Mouse (Mus musculus) MEL (cell line): ENCODE data around the gene Tnfsf9. TPM values are rescaled to one million over a fixed set of nuclear protein-coding genes. Genes with fewer than 3 reads are reported as not detected.

Experiments used
- DNase-seq: peaks from one replicate; pipeline ENCODE4 v3.0.0; 2011; ENCODE audit warnings: low read depth, low spot score
- H3K27ac ChIP-seq: 2 replicates; pipeline ENCODE4 v1.5.1; 2012; ENCODE audit warnings: low read depth, mild to moderate bottlenecking, control low read depth, low read length, moderate library complexity; ENCODE audit not compliant: control insufficient read depth
- H3K27me3 ChIP-seq, 2 experiments: fragments of 150-350 bp in 1 of 2; sonication (generic) in 1 of 2; 2 replicates each; pipeline ENCODE4 v1.6.1; 2012; ENCODE audit warnings: low read length in 2 of 2, mild to moderate bottlenecking in 2 of 2, improper control_type of control experiment in 1 of 2, moderate library complexity in 1 of 2; ENCODE audit not compliant: insufficient read depth in 2 of 2, control insufficient read depth in 1 of 2
- H3K36me3 ChIP-seq, 2 experiments: 2 replicates each; pipeline ENCODE4 v1.6.1; 2012 to 2014; ENCODE audit warnings: low read length in 2 of 2, improper control_type of control experiment in 1 of 2, inconsistent platforms in 1 of 2, mild to moderate bottlenecking in 1 of 2; ENCODE audit not compliant: insufficient read depth in 2 of 2, control insufficient read depth in 1 of 2
- H3K4me1 ChIP-seq, 2 experiments: fragments of 150-350 bp in 1 of 2; sonication (generic) in 1 of 2; 2 replicates each; pipeline ENCODE4 v1.6.1; 2012; ENCODE audit warnings: low read length in 2 of 2, improper control_type of control experiment in 1 of 2, mild to moderate bottlenecking in 1 of 2; ENCODE audit not compliant: insufficient read depth in 2 of 2, control insufficient read depth in 1 of 2
- H3K4me3 ChIP-seq, 2 experiments: fragments of 150-350 bp in 1 of 2; sonication (generic) in 1 of 2; 2 replicates each; pipeline ENCODE4 v1.5.1; 2012; ENCODE audit warnings: low read depth in 2 of 2, low read length in 2 of 2, mild to moderate bottlenecking in 2 of 2, moderate library complexity in 2 of 2, control low read depth in 1 of 2, improper control_type of control experiment in 1 of 2; ENCODE audit not compliant: control insufficient read depth in 1 of 2, insufficient read depth in 1 of 2
- H3K79me2 ChIP-seq: 2 replicates; pipeline ENCODE4 v1.6.1; 2012; ENCODE audit warnings: mild to moderate bottlenecking, low read length, moderate library complexity; ENCODE audit not compliant: control insufficient read depth, poor library complexity, insufficient read depth
- H3K9ac ChIP-seq: 2 replicates; pipeline ENCODE4 v1.6.1; 2012; ENCODE audit warnings: low read depth, mild to moderate bottlenecking, control low read depth, low read length, moderate library complexity; ENCODE audit not compliant: control insufficient read depth, poor library complexity, severe bottlenecking
- H3K9me3 ChIP-seq: fragments of 150-350 bp; sonication (generic); replicated peaks from 2 replicates; pipeline ENCODE4 v1.6.1; 2012; ENCODE audit warnings: mild to moderate bottlenecking, low read length, improper control_type of control experiment, moderate library complexity; ENCODE audit not compliant: insufficient read depth
- CHD2 ChIP-seq: IDR thresholded peaks from 2 replicates; pipeline ENCODE4 v1.6.1; 2011; ENCODE audit warnings: low read length, improper control_type of control experiment
- CTCF ChIP-seq, 3 experiments: IDR thresholded peaks in 2 of 3; conservative IDR thresholded peaks in 1 of 3; 2 replicates each; pipeline ENCODE4 v1.5.1; 2011 to 2012; ENCODE audit warnings: low read length in 3 of 3, low read depth in 2 of 3, mild to moderate bottlenecking in 2 of 3, improper control_type of control experiment in 1 of 3, inconsistent platforms in 1 of 3, mixed read lengths in 1 of 3, moderate library complexity in 1 of 3; ENCODE audit not compliant: control insufficient read depth in 1 of 3, insufficient read depth in 1 of 3, poor library complexity in 1 of 3, severe bottlenecking in 1 of 3
- E2F4 ChIP-seq: IDR thresholded peaks from 2 replicates; pipeline ENCODE4 v1.6.1; 2011; ENCODE audit warnings: low read depth, low read length, improper control_type of control experiment, borderline replicate concordance
- GATA1 ChIP-seq: IDR thresholded peaks from 2 replicates; pipeline ENCODE4 v1.6.1; 2011; ENCODE audit warnings: low read depth, low read length, improper control_type of control experiment
- MEF2A ChIP-seq: IDR thresholded peaks from 2 replicates; pipeline ENCODE4 v1.6.1; 2014; ENCODE audit warnings: low read depth, mild to moderate bottlenecking, inconsistent platforms, low read length, improper control_type of control experiment; ENCODE audit not compliant: poor library complexity, insufficient replicate concordance, severe bottlenecking; ENCODE audit errors: extremely low read depth
- MYB ChIP-seq: IDR thresholded peaks from 2 replicates; pipeline ENCODE4 v1.6.1; 2011; ENCODE audit warnings: mild to moderate bottlenecking, low read depth, low read length, improper control_type of control experiment
- MYC ChIP-seq: IDR thresholded peaks from 2 replicates; pipeline ENCODE4 v1.6.1; 2011; ENCODE audit warnings: low read depth, mild to moderate bottlenecking, low read length, improper control_type of control experiment, moderate library complexity
- NRF1 ChIP-seq: IDR thresholded peaks from 2 replicates; pipeline ENCODE4 v1.6.1; 2014; ENCODE audit warnings: low read depth, mild to moderate bottlenecking, inconsistent platforms, low read length, improper control_type of control experiment, moderate library complexity; ENCODE audit not compliant: poor library complexity, insufficient read depth, severe bottlenecking
- POLR2AphosphoS5 ChIP-seq: IDR thresholded peaks from 2 replicates; pipeline ENCODE4 v1.6.1; 2012; ENCODE audit warnings: low read depth, borderline replicate concordance, mild to moderate bottlenecking, inconsistent platforms, low read length, moderate library complexity, mixed read lengths
- RCOR1 ChIP-seq: IDR thresholded peaks from 2 replicates; pipeline ENCODE4 v1.6.1; 2012; ENCODE audit warnings: low read depth, mild to moderate bottlenecking, inconsistent platforms, low read length, improper control_type of control experiment
- SIN3A ChIP-seq: IDR thresholded peaks from 2 replicates; pipeline ENCODE4 v1.6.1; 2012; ENCODE audit warnings: low read length, improper control_type of control experiment, inconsistent platforms
- TCF12 ChIP-seq: IDR thresholded peaks from 2 replicates; pipeline ENCODE4 v1.6.1; 2014; ENCODE audit warnings: low read depth, mild to moderate bottlenecking, inconsistent platforms, low read length, improper control_type of control experiment, moderate library complexity
- UBTF ChIP-seq: IDR thresholded peaks from 2 replicates; pipeline ENCODE4 v1.6.1; 2012; ENCODE audit warnings: low read depth, mild to moderate bottlenecking, inconsistent platforms, low read length, improper control_type of control experiment, moderate library complexity, borderline replicate concordance; ENCODE audit not compliant: insufficient read depth
- ZC3H11A ChIP-seq: IDR thresholded peaks from 2 replicates; pipeline ENCODE4 v1.6.1; 2012; ENCODE audit warnings: low read depth, mild to moderate bottlenecking, inconsistent platforms, low read length, improper control_type of control experiment
- ZMIZ1 ChIP-seq: IDR thresholded peaks from 2 replicates; pipeline ENCODE4 v1.6.1; 2012; ENCODE audit warnings: low read depth, mild to moderate bottlenecking, inconsistent platforms, low read length, improper control_type of control experiment, moderate library complexity
- ZNF384 ChIP-seq: IDR thresholded peaks from 2 replicates; pipeline ENCODE4 v1.6.1; 2012; ENCODE audit warnings: low read depth, mild to moderate bottlenecking, inconsistent platforms, low read length, improper control_type of control experiment
- polyA plus RNA-seq, 2 experiments: library from polyadenylated mRNA; stranded (reverse) in 1 of 2; unstranded in 1 of 2; fragments of >175 nt in 1 of 2; fragments of >200 nt in 1 of 2; gene quantifications; 2 replicates each; pipeline versions ENCODE4 v1.2.1 to v1.2.4; 2012; ENCODE audit warnings: low replicate concordance in 2 of 2, low read depth in 1 of 2; ENCODE audit not compliant: insufficient read length in 2 of 2, insufficient read depth in 1 of 2, missing spikeins in 1 of 2
- total RNA-seq: library from RNA; depleted of rRNA; stranded (reverse); fragments of 300-350 nt; gene quantifications from 2 replicates; pipeline ENCODE4 v1.2.3, GENCODE M21; 2012

The Tnfsf9 gene
- total and polyA plus RNA-seq, 3 experiments: 2.0 to 3.4 TPM; not detected in 1

GRCm38 (mm10) chr17:57116801-57117200 is 11.7 kb downstream of the Tnfsf9 start:
- no peak overlapping the region for H3K4me3 ChIP-seq

GRCm38 (mm10) chr17:57118524-57119349 is 13.6 kb downstream of the Tnfsf9 start:
- peak; percentile 96 for TF ChIP-seq ZNF384
- TF ChIP-seq SIN3A: no peak
- no peak for TF ChIP-seq E2F4
- no peak for TF ChIP-seq UBTF
- TF ChIP-seq MEF2A: no peak
- TF ChIP-seq GATA1: peak; percentile 21; the same call in 1 of the 2 replicates
- Histone ChIP-seq H3K27me3 (no peaks in the 10 kb centered on the region; a peak in 2 of 4 replicates), H3K79me2 (no peaks in the 10 kb centered on the region), H3K9ac (peak overlapping the region; percentile 29; the same call in 1 of the 2 replicates), H3K4me3 (peak overlapping the region; percentile 26 to 33; a peak in 2 of 4 replicates), H3K36me3 (peaks cover 0 to 4% of the 10 kb centered on the region in 2 experiments; a peak in 2 of 4 replicates), H3K4me1 (peaks cover 0 to 4% of the 10 kb centered on the region in 2 experiments; a peak in 2 of 4 replicates), H3K9me3 (no peaks in the 10 kb centered on the region), H3K27ac (no peak overlapping the region)
- peak; percentile 65 for DNase-seq

More at GRCm38 (mm10) chr17:57116801-57117200, 11.7 kb downstream of the Tnfsf9 start:
- Histone ChIP-seq H3K27me3 (no peaks in the 10 kb centered on the region; a peak in 2 of 4 replicates), H3K9ac (no peak overlapping the region), H3K9me3 (no peaks in the 10 kb centered on the region), H3K36me3 (peaks cover 0 to 6% of the 10 kb centered on the region in 2 experiments; a peak in 2 of 4 replicates), H3K4me1 (peaks cover 4 to 8% of the 10 kb centered on the region in 2 experiments; a peak in 3 of 4 replicates), H3K79me2 (no peaks in the 10 kb centered on the region), H3K27ac (no peak overlapping the region)
- TF ChIP-seq ZC3H11A: no peak
- TF ChIP-seq E2F4: no peak
- TF ChIP-seq TCF12: no peak
- no peak for TF ChIP-seq CTCF (IDR thresholded peaks at IDR 0.05 in 2 of 3, conservative IDR thresholded peaks at IDR 0.05 in 1 of 3; ENCODE audit: control insufficient read depth in 1 of 3, insufficient read depth in 1 of 3, low read depth in 2 of 3, low read length in 3 of 3, poor library complexity in 1 of 3, severe bottlenecking in 1 of 3)
- no peak for TF ChIP-seq MEF2A
- no peak for TF ChIP-seq ZMIZ1
- no peak for TF ChIP-seq MYB
- no peak for TF ChIP-seq POLR2AphosphoS5
- TF ChIP-seq RCOR1: no peak
- no peak for TF ChIP-seq NRF1
- no peak for TF ChIP-seq MYC
- no peak for TF ChIP-seq CHD2
- DNase-seq: no peak
